Mouse (Mus musculus): ENCODE data around the gene Gm11492.

GRCm38 (mm10) chr11:87578249-87578962 lies 12.0 kb downstream of the Gm11492 start:
- TF ChIP-seq CTCF (IDR thresholded peaks at IDR 0.05; ENCODE audit: borderline replicate concordance, insufficient read depth, low read length) (no peak), POLR2A (IDR thresholded peaks at IDR 0.05; ENCODE audit: low read depth, low read length) (no peak)

Measured in embryonic fibroblast, embryonic 13.5 days (primary cell).